Mouse (Mus musculus): ENCODE measurements around the gene Trib3. TPM values are rescaled to one million over a fixed set of nuclear protein-coding genes. Genes with fewer than 3 reads are reported as not detected.
"Not testable (repeated sequence)": the region's sequence is repeated elsewhere in the genome, so short reads cannot be mapped to it uniquely, and the experiment has no call there.

Trib3 gene
- total RNA-seq, 2 experiments from 2014 or later = 0.59 to 0.70 TPM

DNA sequence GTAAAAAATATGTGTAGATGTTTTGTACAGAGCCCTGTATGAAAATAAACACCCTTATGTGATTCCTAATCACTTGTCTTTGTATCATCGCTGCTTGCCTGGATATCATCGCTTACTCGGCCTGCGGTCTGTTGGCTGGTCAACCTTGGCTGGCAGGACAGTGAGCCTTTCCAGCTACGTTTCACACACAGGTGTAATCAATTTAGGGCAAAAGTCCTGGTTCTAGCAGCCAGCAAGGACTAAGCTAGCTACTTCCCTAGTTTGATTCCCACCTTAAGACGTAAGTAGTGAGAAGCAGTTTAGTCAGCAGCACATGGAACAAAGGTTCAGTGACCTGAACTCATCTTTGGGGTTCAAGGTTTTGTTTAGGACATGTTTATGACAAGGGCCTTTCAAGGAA is 29.9 kb downstream of the Trib3 start:
- DNase-seq (ENCODE audit: low spot score in 2 of 2) = no peak

DNA sequence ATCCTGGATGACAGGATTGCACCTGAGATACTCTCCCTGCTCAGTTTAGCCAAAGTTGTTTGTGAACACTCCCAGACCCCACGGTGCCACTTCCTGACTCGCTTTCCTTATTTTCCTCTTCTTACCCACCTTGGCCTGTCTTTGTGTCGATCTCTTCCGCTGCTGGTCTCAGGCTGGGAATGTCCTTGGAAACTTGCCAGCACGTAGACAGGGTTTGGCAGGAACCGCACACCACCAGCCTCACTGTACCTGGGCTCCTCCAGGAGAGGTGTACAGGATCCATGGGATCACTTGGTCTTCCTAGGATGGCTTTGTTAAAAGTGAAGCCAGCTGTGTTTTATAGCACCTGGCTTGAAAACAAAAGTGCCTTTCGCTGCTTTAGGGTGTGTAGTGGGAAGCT is 30.8 kb downstream of the Trib3 start:
- DNase-seq (ENCODE audit: low spot score in 2 of 2) = no peak

DNA sequence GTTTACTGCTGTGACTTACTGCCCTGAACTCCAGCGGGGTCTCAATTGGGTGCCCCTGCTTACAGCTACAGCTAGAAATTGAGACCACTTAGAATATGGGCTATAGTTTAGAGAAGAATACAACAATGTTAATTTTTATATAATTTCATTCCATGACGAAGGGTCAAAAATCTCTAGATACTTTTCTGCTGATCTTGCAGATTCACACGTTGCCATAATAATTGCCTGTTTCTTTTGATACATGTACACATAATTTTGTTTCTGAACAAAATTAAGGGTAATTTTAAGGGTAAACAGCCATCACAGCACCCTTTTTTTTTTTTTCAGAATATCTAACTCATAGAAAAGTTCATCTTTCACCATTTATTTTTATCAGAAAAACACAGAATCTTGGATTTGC is 36.6 kb downstream of the Trib3 start:
- DNase-seq (ENCODE audit: low spot score in 2 of 2) = no peak

DNA sequence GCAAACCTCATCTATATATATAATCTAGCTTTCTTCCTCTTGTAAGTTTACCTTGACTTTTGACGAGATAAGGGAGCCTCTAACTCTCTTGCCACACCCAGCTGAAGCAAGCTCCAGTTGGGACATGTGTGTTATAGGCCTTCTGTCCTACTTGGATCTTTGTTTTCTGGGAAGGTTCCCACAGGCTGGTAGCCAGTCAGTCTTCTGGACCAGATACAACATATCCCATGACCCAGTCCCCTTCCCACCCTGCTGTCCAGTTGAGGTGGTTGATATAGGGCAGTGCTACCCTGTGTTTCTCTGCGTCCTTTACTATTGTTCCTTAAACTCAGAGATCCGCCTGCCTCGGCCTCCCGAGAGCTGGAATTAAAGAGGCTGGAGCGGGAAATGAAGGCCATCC is 38.4 kb downstream of the Trib3 start:
- DNase-seq (ENCODE audit: low spot score in 2 of 2) = no peak

DNA sequence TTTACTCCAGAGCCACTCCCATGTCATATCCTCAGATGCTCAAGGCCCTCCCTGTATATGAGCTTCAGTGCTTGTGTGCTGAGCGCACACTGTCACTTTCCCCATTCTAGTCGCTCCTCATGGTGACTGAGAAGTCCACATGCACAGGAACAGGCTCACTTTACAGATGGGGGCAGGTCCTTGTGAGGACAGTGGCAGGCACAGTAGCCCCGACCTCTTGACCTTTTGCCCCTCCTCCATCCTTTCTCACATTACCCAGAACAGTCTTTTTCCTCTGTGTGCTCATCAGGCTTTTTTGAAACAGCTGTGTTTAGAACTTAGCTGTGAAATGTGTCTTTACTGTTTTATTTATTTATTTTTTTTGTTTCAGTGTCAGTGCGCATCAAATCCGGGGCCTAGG is 40.1 kb downstream of the Trib3 start:
- DNase-seq (ENCODE audit: low spot score in 2 of 2) = no peak

DNA sequence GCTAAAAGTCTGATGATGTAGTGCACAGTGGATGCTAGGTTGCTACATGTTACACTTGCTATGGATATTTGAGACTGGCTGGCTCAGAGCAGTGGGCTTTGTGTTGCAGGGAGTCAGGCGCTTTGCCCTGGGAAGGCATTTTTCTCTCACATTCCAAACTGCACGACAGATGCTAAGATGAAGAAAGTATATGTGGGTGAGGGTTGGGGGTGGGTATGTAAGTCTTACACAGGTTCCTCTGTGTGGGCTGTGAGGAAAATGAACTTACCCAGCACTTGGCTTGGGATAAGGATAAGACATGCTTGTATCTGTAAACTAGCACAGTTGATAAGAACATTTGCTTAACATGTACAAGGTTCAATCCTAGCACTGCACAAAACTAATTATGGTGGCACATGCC is 41.0 kb downstream of the Trib3 start:
- DNase-seq (ENCODE audit: low spot score in 2 of 2) = peak; percentile 18 to 42

DNA sequence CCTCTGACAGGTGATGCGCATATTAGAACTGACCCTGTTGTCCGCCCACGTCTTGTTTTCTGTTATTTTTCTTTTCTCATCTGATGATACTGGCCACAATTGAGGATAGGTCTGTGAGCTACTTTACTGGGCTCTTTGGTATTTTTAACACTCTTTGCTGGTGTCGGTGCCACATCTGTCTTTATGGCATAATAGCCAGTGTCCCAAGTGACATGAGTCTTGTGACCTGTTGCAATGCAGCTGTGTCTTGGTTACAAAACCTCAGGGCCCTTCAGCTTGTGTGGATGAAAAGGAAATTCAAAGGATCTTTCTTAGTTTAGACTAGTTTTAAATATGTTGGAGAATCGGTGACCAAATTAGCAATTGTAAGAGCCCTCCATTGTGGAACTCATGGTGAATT is 49.3 kb downstream of the Trib3 start:
- no peak for DNase-seq (ENCODE audit: low spot score in 2 of 2)

DNA sequence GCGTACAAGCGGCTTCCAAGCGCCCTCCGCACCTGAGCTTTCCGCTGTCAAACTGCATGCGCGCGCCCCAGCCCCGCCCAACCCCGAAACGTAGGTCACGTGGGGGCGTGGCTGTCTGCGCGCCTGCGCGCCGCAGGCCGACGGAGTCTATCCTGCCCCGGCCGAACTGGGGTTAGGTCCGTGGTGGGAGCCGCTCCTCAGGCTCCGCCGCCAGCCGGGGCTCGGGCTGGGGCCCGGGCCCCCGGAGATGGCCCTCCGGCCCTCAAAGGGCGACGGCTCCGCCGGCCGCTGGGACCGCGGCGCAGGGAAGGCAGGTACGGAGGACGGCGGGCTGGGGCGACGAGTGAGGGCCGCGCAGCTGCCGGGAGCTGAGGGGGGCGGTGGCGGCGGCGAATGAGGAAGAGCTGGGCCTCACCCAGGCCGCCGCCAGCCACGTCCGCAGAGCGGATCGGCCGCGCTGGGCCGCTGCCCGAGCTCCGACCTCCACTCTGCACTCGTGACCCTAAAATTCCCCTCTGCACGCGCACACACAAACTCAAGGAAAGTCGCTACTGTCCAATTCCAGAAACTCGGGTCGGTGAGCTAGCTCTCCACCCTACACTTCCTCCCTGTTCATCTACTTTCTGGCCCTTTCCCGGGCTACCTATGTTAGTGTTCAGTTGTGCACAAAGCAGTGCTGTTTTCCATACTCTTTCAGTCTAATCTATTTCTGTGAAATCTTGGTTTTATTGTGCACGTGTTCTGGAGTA is 49.9 kb downstream of the Trib3 start, which contains the start of gene Tbc1d20:
TSS of gene Tbc1d20 (plus strand) at position 102 of the 749 bp plus-strand sequence.
- peak; percentile 89 to 91 for DNase-seq (ENCODE audit: low spot score in 2 of 2)

DNA sequence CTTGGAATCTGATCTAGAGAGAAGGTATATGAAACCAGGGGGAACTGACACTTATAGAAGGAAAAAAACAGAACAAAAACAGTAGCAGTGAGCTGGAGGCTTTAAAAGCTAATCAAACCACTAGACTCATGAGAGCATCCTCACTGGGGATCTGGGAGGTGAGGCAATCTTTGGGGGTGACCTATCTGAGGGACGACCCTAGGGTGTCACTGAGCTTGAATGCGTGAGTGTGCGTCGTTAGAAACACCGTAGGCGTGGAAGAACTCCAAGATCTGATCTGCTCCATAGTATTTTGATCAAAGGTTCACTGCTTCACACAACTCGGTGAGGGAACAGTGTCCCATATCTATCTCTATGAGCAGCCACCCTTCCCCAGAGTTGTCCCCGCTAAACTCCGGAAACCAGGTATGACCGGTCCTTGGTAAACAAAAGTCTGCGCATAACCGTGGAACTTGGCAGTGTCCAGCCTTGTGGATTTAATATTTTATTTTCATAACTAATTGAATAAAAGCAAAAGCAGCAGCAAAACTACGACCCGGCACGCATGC is 50.6 kb downstream of the Trib3 start:
- DNase-seq (ENCODE audit: low spot score in 2 of 2) = no peak

DNA sequence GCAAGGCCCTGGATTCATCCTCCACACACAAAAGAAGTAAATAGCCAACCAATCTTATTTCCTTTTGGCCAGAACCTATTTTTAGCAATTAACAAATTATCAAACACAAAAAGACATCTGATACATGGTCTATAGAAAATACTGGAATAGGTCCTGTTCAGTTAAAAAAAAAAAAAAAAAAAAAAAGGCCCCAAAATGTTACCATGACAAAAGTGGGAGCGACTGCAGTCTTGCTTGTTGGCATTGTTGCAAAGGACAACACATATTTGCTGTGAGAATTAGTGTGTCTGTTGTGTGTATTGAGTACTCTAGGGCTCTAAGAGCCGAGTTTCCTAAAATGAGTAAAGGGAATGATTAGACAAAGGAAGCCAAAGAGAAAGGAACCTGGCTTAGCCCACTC is 51.4 kb downstream of the Trib3 start:
- DNase-seq (ENCODE audit: low spot score in 2 of 2) = no peak

DNA sequence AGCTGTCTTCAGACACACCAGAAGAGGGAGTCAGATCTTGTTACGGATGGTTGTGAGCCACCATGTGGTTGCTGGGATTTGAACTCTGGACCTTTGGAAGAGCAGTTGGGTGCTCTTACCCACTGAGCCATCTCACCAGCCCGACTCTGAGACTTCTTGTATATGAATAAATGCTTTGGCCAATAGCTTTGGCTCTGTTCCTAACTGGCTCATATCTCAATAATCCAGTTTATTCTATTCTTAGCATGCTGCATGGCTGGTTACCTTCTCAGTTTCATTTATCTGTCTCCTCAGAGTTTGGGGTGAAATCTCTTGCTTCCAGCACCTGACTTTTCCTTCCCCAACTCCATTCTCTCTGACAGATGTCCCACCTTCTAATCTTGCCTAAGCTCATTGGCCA is 54.2 kb downstream of the Trib3 start:
- DNase-seq (ENCODE audit: low spot score in 2 of 2) = not testable (repeated sequence)

DNA sequence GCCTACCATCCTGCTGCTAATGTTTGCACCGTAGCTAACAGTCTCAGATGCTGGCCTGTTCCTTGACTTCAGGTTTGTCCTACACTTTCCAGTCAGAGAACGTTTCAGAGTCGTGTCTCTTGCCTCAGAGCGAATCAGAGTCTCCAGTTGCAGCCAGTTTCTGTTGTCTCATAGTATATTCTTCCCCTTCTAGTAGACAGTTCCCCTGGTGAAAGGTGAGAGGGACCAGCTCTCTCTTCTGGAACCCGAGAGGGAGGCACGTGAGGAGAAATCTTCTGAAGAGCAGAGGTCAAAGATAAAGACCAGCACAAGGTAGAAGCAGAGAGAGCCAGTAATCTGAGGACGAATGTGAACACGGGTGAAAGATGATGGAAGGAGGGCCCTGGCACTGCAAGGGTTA is 55.8 kb downstream of the Trib3 start:
- no peak for DNase-seq (ENCODE audit: low spot score in 2 of 2)

DNA sequence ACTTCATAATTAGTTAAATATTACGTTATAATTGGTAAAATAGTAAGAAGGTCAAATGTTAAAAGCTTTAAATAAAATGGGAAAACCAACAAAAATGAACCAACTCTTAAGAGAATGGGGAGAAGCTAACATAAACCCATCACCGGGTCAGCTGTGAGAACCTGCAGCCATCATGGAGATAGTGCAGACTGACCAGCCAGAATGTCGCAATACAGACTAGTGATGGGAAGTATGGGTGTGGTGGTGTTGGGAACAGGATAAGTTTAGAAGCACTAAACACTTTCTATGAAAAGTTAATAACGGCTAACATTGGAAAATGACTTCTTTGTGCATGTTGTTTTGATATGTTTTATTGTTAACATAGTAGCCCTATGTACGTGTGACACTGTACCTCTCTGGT is 56.3 kb downstream of the Trib3 start:
- no peak for DNase-seq (ENCODE audit: low spot score in 2 of 2)

Other genes with a start within 250 kb of the Trib3 start
- gene Srxn1, start 238.5 kb downstream of the Trib3 start, total RNA-seq (2021) = 100 to 1,000 TPM; 103 to 106 TPM
- 1 to 10 TPM; 1.5 to 1.8 TPM for gene Tcf15, start 200.5 kb downstream of the Trib3 start, total RNA-seq (2021)
- gene Csnk2a1, start 117.2 kb downstream of the Trib3 start, total RNA-seq (2021) = 100 to 1,000 TPM in 1 of 2 experiments, 10 to 100 TPM in 1; 96.9 to 100 TPM
- 10 to 100 TPM; 49.2 to 52.6 TPM for gene Tbc1d20, start 50.2 kb downstream of the Trib3 start, total RNA-seq (2021)
- 100 to 1,000 TPM; 106 to 107 TPM for gene Rbck1, start 11.4 kb downstream of the Trib3 start, total RNA-seq (2021)
- 100 to 1,000 TPM in 1 of 2 experiments, 10 to 100 TPM in 1; 96.7 to 104 TPM for gene Nrsn2, start 32.6 kb upstream of the Trib3 start, total RNA-seq (2021)
- gene Sox12, start 54.0 kb upstream of the Trib3 start, total RNA-seq (2021) = 10 to 100 TPM; 11.8 to 15.9 TPM
- gene Zcchc3, start 71.0 kb upstream of the Trib3 start, total RNA-seq (2021) = 1 to 10 TPM; 9.4 TPM
- 1 to 10 TPM; 1.6 to 2.1 TPM for gene 6820408C15Rik, start 71.6 kb upstream of the Trib3 start, total RNA-seq (2021)
- not detected for gene Defb23, start 120.6 kb upstream of the Trib3 start, total RNA-seq (2021)
- gene Defb20, start 133.0 kb upstream of the Trib3 start, total RNA-seq (2021) = not detected
- gene Defb22, start 146.1 kb upstream of the Trib3 start, total RNA-seq (2021) = not detected
- not detected for gene Defb26, start 167.7 kb upstream of the Trib3 start, total RNA-seq (2021)
- gene Defb28, start 174.2 kb upstream of the Trib3 start, total RNA-seq (2021) = not detected
- not detected for gene Defb29, start 196.1 kb upstream of the Trib3 start, total RNA-seq (2021)
- not detected for gene Gm17416, start 225.3 kb upstream of the Trib3 start, total RNA-seq (2021)
- gene Defb21, start 228.7 kb upstream of the Trib3 start, total RNA-seq (2021) = not detected
- gene Defb19, start 236.3 kb upstream of the Trib3 start, total RNA-seq (2021) = not detected